Mouse (Mus musculus): Measurements from ENCODE around the gene Siglec1. TPM values are rescaled to one million over a fixed set of nuclear protein-coding genes. Genes with fewer than 3 reads are reported as not detected.
"Not testable (repeated sequence)": the region's sequence is repeated elsewhere in the genome, so short reads cannot be mapped to it uniquely, and the experiment has no call there.

The Siglec1 gene
- polyA plus RNA-seq, 1 experiment from 2014 or later = 0.09 TPM

DNA sequence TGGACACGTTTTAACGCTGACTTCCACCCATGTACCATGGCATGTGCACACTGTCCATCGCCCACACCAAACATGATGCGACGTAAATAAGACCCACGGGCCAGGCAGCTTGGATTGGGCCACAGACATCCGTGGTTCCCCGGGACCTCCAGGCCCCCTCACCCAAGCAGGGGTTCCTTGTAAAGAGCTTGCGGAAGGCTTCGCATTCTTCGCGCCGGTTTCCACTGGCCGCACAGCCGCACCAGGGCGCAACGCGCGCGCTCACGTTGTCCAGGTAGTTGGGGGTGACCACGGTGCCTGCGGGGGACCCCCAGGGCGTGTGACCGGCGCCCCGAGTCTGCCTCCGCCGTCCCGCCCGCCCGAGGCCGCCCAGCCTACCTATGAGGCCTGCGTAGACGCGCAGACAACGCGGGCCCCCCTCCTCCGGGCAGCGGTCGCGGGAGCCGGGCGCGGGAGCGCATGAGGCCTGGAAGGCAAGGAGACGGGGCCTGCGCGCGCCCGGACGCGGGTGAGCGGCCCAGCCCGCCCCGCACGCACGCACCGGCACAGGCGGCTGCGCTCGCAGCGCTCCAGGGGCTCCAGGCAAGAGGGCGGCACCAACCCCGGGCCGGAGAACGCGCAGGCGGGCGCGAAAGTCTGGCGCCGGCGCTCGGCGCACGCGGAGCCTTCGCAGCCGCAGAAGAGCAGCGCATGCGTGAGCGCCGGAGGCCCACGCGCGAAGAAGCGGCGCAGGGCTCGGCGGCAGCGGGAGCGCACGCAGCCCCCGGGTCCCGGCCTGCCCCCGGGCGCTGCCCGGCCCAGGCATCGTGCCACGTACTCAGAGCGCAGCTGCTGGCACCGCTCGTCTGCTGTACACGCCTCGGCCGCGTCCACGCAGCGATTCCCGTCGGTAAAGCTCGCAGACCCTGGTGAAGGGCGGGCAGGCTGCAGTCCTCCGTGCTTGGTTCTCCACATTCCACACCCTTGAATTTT is 45.4 kb downstream of the Siglec1 start:
- Histone ChIP-seq H3K4me1 (peaks cover 19% of the 10 kb centered on the region), H3K9me3 (no peaks in the 10 kb centered on the region), H3K36me3 (replicated peaks) (no peaks in the 10 kb centered on the region), H3K9ac (peak overlapping the region; percentile 60), H3K27ac (no peak overlapping the region), H3K4me3 (replicated peaks) (peak overlapping the region; percentile 57), H3K4me2 (peak overlapping the region; percentile 87), H3K27me3 (peaks cover 60% of the 10 kb centered on the region)
- peak; percentile 79 for ATAC-seq (ENCODE audit: low FRiP score)
- 3% methylated on average over 113 of the region's 115 CpGs for WGBS

DNA sequence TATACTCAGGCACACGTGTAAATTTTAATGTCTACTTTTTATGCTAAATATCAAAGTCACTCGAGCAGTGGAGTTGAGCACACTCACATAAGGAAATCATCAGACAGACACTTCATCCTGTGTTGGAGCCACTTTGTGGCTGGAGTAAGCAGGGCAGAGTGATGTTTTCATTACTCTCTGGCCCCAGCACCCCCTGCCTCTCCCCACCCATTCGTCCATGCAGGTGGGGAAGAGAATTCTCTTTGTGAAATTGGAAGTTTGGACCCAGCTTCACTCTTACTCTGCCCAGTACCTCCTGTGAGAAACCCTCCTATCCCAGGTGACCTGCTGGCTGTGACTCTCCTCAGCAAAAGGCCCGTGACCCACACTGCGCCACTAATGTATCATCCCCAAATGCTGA is 47.9 kb downstream of the Siglec1 start:
- H3K9me3 ChIP-seq = no peaks in the 10 kb centered on the region
- ATAC-seq (ENCODE audit: low FRiP score) = no peak
- H3K9ac ChIP-seq = no peak overlapping the region
- no peak overlapping the region for H3K27ac ChIP-seq
- WGBS = 86% methylated on average over 5 of the region's 5 CpGs
- H3K4me3 ChIP-seq (replicated peaks) = no peak overlapping the region
- H3K4me2 ChIP-seq = no peak overlapping the region
- peaks cover 15% of the 10 kb centered on the region for H3K4me1 ChIP-seq
- peaks cover 53% of the 10 kb centered on the region for H3K27me3 ChIP-seq
- no peaks in the 10 kb centered on the region for H3K36me3 ChIP-seq (replicated peaks)

DNA sequence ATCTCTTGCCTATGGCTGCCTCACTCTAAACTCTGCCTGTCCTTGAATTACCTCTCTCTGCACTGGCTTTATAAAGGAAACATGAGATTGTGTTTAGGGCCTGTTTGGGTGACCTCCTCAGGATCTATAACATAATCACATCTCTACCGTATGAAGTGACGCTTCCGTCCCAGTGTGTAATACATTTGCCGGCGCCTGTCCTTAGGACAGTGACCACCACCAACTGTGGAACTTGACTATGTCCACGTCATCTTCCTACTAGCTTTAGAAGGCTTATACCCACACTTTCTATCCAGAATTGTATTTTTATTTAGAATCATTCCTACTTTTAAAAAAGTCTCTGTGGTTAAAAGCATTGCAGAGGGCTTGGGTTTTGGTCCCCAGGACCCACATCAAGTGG is 48.4 kb downstream of the Siglec1 start:
- 94% methylated on average over 6 of the region's 6 CpGs for WGBS
- H3K27me3 ChIP-seq = peaks cover 49% of the 10 kb centered on the region
- no peak overlapping the region for H3K4me3 ChIP-seq (replicated peaks)
- H3K9ac ChIP-seq = no peak overlapping the region
- H3K36me3 ChIP-seq (replicated peaks) = no peaks in the 10 kb centered on the region
- H3K9me3 ChIP-seq = no peaks in the 10 kb centered on the region
- no peak overlapping the region for H3K27ac ChIP-seq
- no peak for ATAC-seq (ENCODE audit: low FRiP score)
- peaks cover 15% of the 10 kb centered on the region for H3K4me1 ChIP-seq
- no peak overlapping the region for H3K4me2 ChIP-seq

DNA sequence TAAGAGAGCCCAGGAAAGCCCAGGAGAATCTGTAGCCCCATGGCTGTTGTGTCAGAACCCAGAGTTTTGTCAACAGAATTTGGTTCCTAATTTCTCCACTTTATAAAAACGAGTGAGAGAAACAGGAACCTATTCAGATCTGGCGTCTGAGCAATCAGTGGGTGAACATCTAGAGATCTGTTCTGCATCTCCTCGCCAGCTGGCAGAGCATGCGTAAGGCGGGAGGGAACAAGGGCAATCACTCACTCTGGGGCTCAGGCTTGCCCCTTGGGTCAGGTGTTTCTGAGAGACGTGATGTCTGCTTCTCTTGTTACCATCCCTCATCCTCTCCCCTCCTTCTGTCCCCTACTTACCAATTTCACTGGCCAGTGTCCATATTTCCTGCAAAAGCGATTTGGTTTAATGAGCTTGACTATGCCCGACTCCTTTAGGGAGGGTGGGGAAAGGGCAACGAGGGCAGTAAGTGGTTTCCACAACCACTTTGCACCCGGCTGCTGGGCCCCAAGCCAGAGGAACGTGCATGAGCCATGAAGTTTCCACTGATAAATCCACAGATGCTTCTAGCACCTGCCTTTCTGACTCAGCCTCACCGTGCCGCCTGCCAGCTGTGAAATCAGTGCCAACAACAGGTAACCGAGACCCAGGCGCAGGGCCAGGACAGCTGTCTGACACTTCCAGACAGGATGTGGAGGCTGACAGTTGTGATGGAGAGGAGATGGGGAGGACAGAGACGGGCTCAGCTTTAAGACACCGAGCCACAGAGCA is 49.2 kb downstream of the Siglec1 start:
- Histone ChIP-seq H3K27me3 (peaks cover 41% of the 10 kb centered on the region), H3K4me2 (no peak overlapping the region), H3K4me1 (peaks cover 15% of the 10 kb centered on the region), H3K9me3 (no peaks in the 10 kb centered on the region), H3K4me3 (replicated peaks) (no peak overlapping the region), H3K27ac (no peak overlapping the region), H3K36me3 (replicated peaks) (no peaks in the 10 kb centered on the region), H3K9ac (no peak overlapping the region)
- no peak for ATAC-seq (ENCODE audit: low FRiP score)
- 74% methylated on average over 17 of the region's 17 CpGs for WGBS

DNA sequence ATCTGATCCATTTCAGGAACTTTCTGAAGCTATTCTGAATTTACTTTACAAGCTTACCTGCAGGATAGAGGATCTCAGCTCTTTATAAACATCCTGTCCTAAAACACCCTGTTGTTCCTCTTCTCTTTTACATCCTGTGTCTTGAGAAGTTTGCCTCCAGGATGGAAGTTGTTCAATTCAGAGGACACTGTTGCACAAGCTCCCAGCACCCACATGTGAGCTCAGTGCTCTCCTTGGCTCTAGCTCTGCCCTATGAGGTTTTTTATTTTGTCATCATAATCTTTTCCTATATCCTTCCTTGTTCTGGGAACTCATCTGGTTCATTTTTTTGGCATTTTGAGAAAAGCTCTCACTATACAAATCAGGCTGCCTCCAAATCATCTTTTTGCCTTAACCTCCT is 49.8 kb downstream of the Siglec1 start:
- Histone ChIP-seq H3K9me3 (no peaks in the 10 kb centered on the region), H3K27ac (no peak overlapping the region), H3K36me3 (replicated peaks) (no peaks in the 10 kb centered on the region), H3K27me3 (peaks cover 35% of the 10 kb centered on the region), H3K4me2 (no peak overlapping the region), H3K4me3 (replicated peaks) (no peak overlapping the region), H3K9ac (no peak overlapping the region), H3K4me1 (peaks cover 15% of the 10 kb centered on the region)
- ATAC-seq (ENCODE audit: low FRiP score) = no peak

DNA sequence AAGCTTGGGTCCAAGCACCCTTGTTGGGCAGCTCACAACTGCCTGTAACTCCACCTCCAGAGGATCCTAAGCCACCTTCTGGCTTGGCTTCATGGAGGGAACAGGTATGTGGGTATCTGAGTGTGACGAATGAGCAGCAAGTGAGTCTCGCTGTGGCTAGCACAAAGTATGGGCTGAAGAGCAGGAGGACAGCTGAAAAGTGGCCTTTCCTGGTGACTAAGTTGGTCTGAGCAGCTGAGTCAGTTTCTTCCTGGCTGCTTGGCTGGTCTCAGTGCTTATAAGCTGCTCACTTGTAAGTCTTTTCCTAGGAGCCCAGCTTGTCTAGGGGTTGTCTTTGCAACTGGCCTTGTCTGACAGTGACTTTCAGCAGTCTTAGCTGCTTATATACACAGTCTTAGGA is 50.2 kb downstream of the Siglec1 start:
- ATAC-seq (ENCODE audit: low FRiP score) = no peak
- no peaks in the 10 kb centered on the region for H3K9me3 ChIP-seq
- 97% methylated on average over 2 of the region's 2 CpGs for WGBS
- H3K4me3 ChIP-seq (replicated peaks) = no peak overlapping the region
- peaks cover 11% of the 10 kb centered on the region for H3K4me1 ChIP-seq
- no peak overlapping the region for H3K4me2 ChIP-seq
- peaks cover 31% of the 10 kb centered on the region for H3K27me3 ChIP-seq
- no peaks in the 10 kb centered on the region for H3K36me3 ChIP-seq (replicated peaks)
- no peak overlapping the region for H3K9ac ChIP-seq
- H3K27ac ChIP-seq = no peak overlapping the region

DNA sequence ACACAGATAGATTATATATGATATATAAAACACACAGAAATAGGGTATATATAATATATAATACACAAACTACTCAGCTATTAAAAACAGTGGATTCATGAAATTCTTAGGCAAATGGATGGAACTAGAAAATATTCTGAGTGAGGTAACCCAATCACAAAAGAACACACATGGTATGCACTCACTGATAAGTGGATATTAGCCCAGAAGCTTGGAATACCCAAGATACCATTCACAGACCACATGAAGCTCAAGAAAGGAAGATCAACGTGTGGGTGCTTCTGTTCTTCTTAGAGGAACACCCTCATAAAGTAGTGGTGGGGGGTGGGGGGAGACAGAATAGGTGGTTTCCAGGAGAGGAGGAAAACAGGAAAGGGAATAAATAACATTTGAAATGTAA is 55.2 kb downstream of the Siglec1 start:
- ATAC-seq (ENCODE audit: low FRiP score); H3K4me1 ChIP-seq; H3K27ac ChIP-seq; H3K9ac ChIP-seq; H3K27me3 ChIP-seq; H3K9me3 ChIP-seq; H3K4me2 ChIP-seq; H3K4me3 ChIP-seq (replicated peaks): not testable (repeated sequence)
- WGBS = 79% methylated on average over 1 of the region's 1 CpGs
- H3K36me3 ChIP-seq (replicated peaks) = peaks cover 10% of the 10 kb centered on the region

DNA sequence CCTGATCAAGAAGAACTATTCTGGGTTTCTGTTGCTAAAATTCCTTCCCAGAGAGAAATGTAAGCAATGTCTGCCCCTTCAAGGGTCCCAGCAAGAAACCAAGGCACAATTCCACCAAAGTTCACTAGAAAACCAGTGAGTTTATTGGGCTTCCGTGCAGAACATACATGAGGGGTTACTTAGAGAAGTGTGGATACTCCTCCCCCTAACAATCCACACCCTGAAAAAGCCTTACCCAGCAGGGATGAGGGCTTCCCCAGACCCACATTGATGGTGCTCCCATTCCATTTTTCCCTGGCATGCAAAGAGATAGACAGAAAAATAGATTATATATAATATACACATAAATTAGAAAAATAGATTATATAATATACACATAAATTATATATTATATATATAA is 55.6 kb downstream of the Siglec1 start:
- H3K4me1 ChIP-seq = no peaks in the 10 kb centered on the region
- no peak overlapping the region for H3K9ac ChIP-seq
- no peak overlapping the region for H3K27ac ChIP-seq
- H3K9me3 ChIP-seq = no peaks in the 10 kb centered on the region
- no peak for ATAC-seq (ENCODE audit: low FRiP score)
- no peaks in the 10 kb centered on the region for H3K27me3 ChIP-seq
- H3K36me3 ChIP-seq (replicated peaks) = peaks cover 14% of the 10 kb centered on the region
- H3K4me2 ChIP-seq = no peak overlapping the region
- H3K4me3 ChIP-seq (replicated peaks) = no peak overlapping the region
- WGBS = 89% methylated on average over 1 of the region's 1 CpGs

DNA sequence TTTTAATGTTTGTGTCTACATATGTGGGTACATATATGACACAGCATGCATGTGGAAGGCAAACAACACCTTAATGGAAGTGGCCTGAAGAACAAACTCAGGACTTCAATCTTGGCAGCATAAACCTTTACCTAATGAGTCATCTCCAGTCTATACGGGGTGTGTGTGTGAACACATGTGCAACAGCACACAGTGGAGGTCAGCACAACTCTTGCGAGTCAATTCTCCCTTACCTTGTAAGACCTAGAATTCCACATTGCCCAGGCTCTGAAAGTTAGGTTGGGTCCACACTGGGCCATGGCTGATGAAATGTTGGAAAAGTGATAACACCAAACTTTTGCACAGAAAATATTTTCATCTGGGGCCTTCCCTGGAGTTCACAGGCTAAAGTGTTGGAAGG is 56.0 kb downstream of the Siglec1 start:
- no peaks in the 10 kb centered on the region for H3K4me1 ChIP-seq
- H3K27ac ChIP-seq = no peak overlapping the region
- no peaks in the 10 kb centered on the region for H3K9me3 ChIP-seq
- no peak overlapping the region for H3K4me3 ChIP-seq (replicated peaks)
- H3K36me3 ChIP-seq (replicated peaks) = peaks cover 19% of the 10 kb centered on the region
- H3K9ac ChIP-seq = no peak overlapping the region
- no peaks in the 10 kb centered on the region for H3K27me3 ChIP-seq
- H3K4me2 ChIP-seq = no peak overlapping the region
- no peak for ATAC-seq (ENCODE audit: low FRiP score)
- WGBS = 93% methylated on average over 2 of the region's 2 CpGs

DNA sequence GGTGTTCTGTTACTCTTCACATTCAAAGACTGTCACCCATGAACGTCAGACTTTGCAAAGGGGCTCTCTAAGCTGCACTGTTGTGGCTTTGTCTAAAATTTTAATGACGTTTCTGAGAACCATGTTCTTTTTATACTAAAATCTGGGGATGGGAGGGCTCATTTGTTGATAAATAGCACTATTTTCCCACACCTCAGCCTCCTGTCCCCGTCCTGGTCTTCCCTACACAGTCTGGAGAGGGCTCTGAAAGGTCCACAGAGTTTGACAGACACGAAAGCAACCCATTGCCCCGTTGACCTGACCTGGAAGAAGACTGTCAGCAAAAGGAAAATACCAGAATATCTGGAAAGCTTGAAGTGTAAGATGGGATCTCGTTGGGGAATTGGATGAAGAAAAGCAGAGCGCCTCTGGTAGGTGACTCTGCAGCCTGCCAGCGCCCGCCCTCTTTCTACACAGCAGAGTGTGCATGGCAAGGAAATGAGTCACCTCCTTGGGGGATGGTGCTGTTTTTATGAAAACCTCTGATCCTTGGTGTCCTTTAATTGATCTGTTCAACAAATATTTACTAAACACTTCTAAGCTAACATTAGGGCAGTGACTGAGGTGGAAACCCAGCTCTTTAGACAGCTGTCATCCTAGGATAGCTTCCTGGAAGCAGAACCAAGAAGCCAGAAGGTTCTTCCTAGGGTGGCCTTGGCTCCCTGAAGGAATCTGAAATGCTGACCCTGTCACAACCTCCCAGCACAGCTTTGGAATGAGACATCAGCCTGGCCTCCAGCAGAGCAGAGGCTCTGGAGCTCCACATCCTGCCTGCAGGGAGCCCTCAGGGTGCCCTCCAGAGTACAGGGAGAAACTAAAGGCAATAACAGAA is 57.3 kb downstream of the Siglec1 start:
- no peak overlapping the region for H3K4me2 ChIP-seq
- H3K27me3 ChIP-seq = no peaks in the 10 kb centered on the region
- no peak for ATAC-seq (ENCODE audit: low FRiP score)
- peaks cover 22% of the 10 kb centered on the region for H3K36me3 ChIP-seq (replicated peaks)
- WGBS = 73% methylated on average over 9 of the region's 9 CpGs
- no peaks in the 10 kb centered on the region for H3K4me1 ChIP-seq
- no peak overlapping the region for H3K4me3 ChIP-seq (replicated peaks)
- no peak overlapping the region for H3K27ac ChIP-seq
- no peaks in the 10 kb centered on the region for H3K9me3 ChIP-seq
- H3K9ac ChIP-seq = no peak overlapping the region

DNA sequence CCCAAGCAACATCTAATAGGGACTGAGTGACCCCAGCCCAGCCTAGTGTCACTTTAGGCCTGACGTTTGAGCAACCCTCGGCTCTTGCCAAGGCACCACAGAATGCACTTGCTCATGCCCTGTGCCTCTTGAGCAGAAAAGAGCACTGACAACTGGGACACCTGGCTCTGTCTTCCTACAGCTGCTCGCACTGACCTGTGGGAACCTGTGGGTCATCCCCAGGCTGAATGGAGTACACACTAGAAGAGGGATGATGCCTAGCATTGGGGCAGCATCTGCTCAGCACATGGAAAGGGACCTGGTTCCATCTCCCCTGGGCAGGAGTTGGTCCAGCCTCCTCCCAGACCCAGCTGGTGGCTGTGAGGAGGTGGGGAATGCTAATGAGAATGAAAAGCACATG is 59.6 kb downstream of the Siglec1 start:
- H3K4me3 ChIP-seq (replicated peaks) = no peak overlapping the region
- no peaks in the 10 kb centered on the region for H3K27me3 ChIP-seq
- no peak overlapping the region for H3K4me2 ChIP-seq
- H3K9me3 ChIP-seq = no peaks in the 10 kb centered on the region
- WGBS = 82% methylated on average over 3 of the region's 3 CpGs
- H3K36me3 ChIP-seq (replicated peaks) = peaks cover 40% of the 10 kb centered on the region
- no peak overlapping the region for H3K27ac ChIP-seq
- ATAC-seq (ENCODE audit: low FRiP score) = no peak
- H3K9ac ChIP-seq = no peak overlapping the region
- no peaks in the 10 kb centered on the region for H3K4me1 ChIP-seq

DNA sequence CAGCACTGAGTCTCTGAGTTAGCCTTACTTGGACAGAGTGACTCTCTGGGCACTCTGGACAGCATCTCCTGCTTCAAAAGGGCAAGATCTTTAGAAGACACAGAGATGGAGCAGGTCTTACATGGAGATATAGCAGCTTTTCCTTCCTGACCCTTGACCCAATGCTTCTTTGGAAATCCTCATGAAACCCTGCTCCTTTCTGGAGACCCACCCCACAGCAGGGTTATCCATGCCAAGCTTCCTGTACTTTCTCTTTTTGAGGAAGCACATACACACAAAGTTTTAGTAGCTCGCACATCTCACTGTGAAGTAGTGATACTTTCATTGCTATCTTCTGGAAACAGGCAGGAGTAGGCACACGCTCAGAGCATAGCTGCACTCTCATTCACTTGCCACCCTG is 61.3 kb downstream of the Siglec1 start:
- ATAC-seq (ENCODE audit: low FRiP score) = no peak
- WGBS = 91% methylated on average over 2 of the region's 2 CpGs
- H3K4me1 ChIP-seq = no peaks in the 10 kb centered on the region

More for the DNA sequence above, 61.3 kb downstream of the Siglec1 start:
- H3K27ac ChIP-seq = no peak overlapping the region
- no peak overlapping the region for H3K4me2 ChIP-seq
- H3K9ac ChIP-seq = no peak overlapping the region
- H3K4me3 ChIP-seq (replicated peaks) = no peak overlapping the region
- no peaks in the 10 kb centered on the region for H3K27me3 ChIP-seq
- H3K9me3 ChIP-seq = no peaks in the 10 kb centered on the region
- H3K36me3 ChIP-seq (replicated peaks) = peaks cover 48% of the 10 kb centered on the region
